Mouse (Mus musculus) hindbrain, embryonic 12.5 days (tissue): Measurements from ENCODE around the gene Zfp811. TPM values are rescaled to one million over a fixed set of nuclear protein-coding genes. Genes with fewer than 3 reads are reported as not detected.

Source experiments
- ATAC-seq: fragments of 200-750 bp; cut with Nextera tagmentation; 2 replicates; pipeline ENCODE4 v1.8.0; 2017; ENCODE audit warnings: moderate TSS enrichment; ENCODE audit not compliant: low FRiP score
- H3K27ac ChIP-seq: fragments of 300-500 bp; sonication (generic); 2 replicates; pipeline ENCODE4 v1.5.1; 2016; ENCODE audit warnings: mild to moderate bottlenecking
- H3K27me3 ChIP-seq: fragments of 300-500 bp; sonication (generic); 2 replicates; pipeline ENCODE4 v1.6.1; 2016; ENCODE audit warnings: mild to moderate bottlenecking
- H3K36me3 ChIP-seq: fragments of 300-500 bp; sonication (generic); 2 replicates; pipeline ENCODE4 v1.6.1; 2016; ENCODE audit warnings: mild to moderate bottlenecking
- H3K4me1 ChIP-seq: fragments of 300-500 bp; sonication (generic); 2 replicates; pipeline ENCODE4 v1.6.1; 2016
- H3K4me2 ChIP-seq: fragments of 300-500 bp; sonication (generic); replicated peaks from 2 replicates; pipeline ENCODE4 v1.6.1; 2016; ENCODE audit warnings: mild to moderate bottlenecking
- H3K4me3 ChIP-seq: fragments of 300-500 bp; sonication (generic); 2 replicates; pipeline ENCODE4 v1.5.1; 2016; ENCODE audit warnings: mild to moderate bottlenecking
- H3K9ac ChIP-seq: fragments of 300-500 bp; sonication (generic); 2 replicates; pipeline ENCODE4 v1.6.1; 2016; ENCODE audit warnings: mild to moderate bottlenecking, moderate library complexity
- H3K9me3 ChIP-seq: fragments of 300-500 bp; sonication (generic); replicated peaks from 2 replicates; pipeline ENCODE4 v1.6.1; 2016; ENCODE audit warnings: mild to moderate bottlenecking
- WGBS: fragments of 180-500 bp; shearing (Covaris S2); methylation state at CpG from one replicate; pipeline ENCODE4 v1.1.7; 2016; 5-methylcytosine and 5-hydroxymethylcytosine counted together
- polyA plus RNA-seq: library from polyadenylated mRNA; unstranded; fragments of >200 nt; fragmentation: Nextera tagmentation; extraction: Ambion mirVana; gene quantifications from 2 replicates; pipeline ENCODE4 v1.2.1, GENCODE M21; 2016

The Zfp811 gene
- polyA plus RNA-seq, 1 experiment from 2014 or later, result 46.4 TPM

DNA sequence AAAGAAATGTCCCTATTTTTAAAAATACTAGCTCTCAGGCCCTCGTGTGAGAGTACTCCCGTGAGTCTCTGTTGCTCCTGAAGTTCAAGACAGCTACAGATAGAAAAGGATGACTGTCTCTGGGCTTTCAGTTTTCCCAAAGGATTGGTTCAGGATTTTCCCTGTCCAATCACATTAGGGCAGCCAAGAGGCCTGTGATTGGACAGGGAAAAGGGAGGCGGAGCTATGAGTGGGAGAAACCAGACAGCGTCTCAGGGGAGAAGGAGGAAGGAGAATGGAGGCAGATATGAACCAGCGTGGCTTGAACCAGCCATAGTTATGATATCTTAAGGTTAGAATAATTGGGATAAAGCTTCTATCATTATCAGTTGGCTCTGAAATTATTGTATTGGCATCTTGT, 59.1 kb downstream of the Zfp811 start:
- Histone ChIP-seq H3K9ac (no peak overlapping the region), H3K27ac (no peak overlapping the region), H3K4me2 (no peak overlapping the region), H3K27me3 (no peaks in the 10 kb centered on the region), H3K36me3 (no peaks in the 10 kb centered on the region), H3K9me3 (no peaks in the 10 kb centered on the region; the same call in 1 of the 2 replicates), H3K4me3 (no peak overlapping the region), H3K4me1 (no peaks in the 10 kb centered on the region)
- ATAC-seq, result no peak
- WGBS, result 49% methylated on average over 5 of the region's 5 CpGs

Other genes starting within 250 kb of the Zfp811 start
- not detected in 2 replicates for gene Cyp4f37, start 188.6 kb downstream of the Zfp811 start, polyA plus RNA-seq
- not detected in 2 replicates for gene Cyp4f40, start 151.0 kb downstream of the Zfp811 start, polyA plus RNA-seq
- gene Cyp4f15, start 124.3 kb downstream of the Zfp811 start, polyA plus RNA-seq, result 0.53 and 0.99 TPM in 2 replicates
- gene Zfp871, start 21.6 kb downstream of the Zfp811 start, polyA plus RNA-seq, result 47.6 and 49.9 TPM in 2 replicates
- 18.4 and 18.7 TPM in 2 replicates for gene Zfp799, start 20.3 kb upstream of the Zfp811 start, polyA plus RNA-seq
- 6.9 and 9.4 TPM in 2 replicates for gene Zfp870, start 81.7 kb upstream of the Zfp811 start, polyA plus RNA-seq
- not detected in 2 replicates for gene Cyp4f14, start 107.4 kb upstream of the Zfp811 start, polyA plus RNA-seq
- 8.1 and 10.2 TPM in 2 replicates for gene Cyp4f13, start 137.5 kb upstream of the Zfp811 start, polyA plus RNA-seq
- gene Zfp472, start 155.9 kb upstream of the Zfp811 start, polyA plus RNA-seq, result 7.9 and 8.9 TPM in 2 replicates
- gene Zfp952, start 183.2 kb upstream of the Zfp811 start, polyA plus RNA-seq, result 17.9 and 20.3 TPM in 2 replicates
- gene Zfp763, start 223.5 kb upstream of the Zfp811 start, polyA plus RNA-seq, result 22.6 and 25.4 TPM in 2 replicates